Mouse (Mus musculus) right cerebral cortex, adult 2 months (tissue): Measurements from ENCODE around the gene Kcna5.

Source experiments
- DNase-seq, 2 experiments: peaks; one replicate each; pipeline ENCODE4 v3.0.0; 2021 to 2022; ENCODE audit warnings: low spot score in 2 of 2

Gene Kcna5

DNA sequence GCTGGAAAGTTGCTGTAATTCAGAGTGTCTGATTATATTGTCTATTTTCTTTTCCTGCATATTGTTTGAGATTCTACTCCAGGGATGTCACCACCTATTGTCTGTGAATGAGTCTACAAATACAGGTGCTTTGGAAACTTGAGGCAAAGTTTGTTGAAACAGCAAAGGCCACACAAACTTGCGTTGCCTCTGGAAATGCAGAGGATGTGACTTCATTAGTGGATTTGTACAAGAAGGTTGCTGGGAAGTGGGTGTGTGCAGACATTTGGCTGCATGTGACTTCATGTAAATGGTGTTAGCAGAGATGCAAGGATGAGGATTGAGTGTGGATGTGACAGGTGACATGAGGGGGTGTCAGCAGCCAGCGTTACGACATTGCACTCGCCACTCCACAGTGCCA, 1.7 kb upstream of the Kcna5 start:
- DNase-seq = no peak

DNA sequence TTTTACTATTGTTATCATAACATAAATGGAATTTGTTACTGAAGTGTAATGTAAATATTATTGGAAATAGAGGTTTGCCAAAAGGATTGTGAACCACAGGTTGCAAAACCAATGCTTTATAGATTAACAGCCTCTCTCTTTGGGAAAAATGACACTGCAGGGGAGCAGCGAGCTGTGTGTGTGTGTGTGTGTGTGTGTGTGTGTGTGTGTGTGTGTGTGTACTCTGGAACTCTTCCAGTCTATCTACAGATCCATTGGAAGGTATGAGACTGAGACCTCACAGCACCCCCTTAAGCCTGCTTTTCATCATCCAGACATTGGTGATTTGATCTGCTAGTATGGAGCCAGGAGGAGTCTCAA, 679 bp upstream of the Kcna5 start:
- DNase-seq = no peak

DNA sequence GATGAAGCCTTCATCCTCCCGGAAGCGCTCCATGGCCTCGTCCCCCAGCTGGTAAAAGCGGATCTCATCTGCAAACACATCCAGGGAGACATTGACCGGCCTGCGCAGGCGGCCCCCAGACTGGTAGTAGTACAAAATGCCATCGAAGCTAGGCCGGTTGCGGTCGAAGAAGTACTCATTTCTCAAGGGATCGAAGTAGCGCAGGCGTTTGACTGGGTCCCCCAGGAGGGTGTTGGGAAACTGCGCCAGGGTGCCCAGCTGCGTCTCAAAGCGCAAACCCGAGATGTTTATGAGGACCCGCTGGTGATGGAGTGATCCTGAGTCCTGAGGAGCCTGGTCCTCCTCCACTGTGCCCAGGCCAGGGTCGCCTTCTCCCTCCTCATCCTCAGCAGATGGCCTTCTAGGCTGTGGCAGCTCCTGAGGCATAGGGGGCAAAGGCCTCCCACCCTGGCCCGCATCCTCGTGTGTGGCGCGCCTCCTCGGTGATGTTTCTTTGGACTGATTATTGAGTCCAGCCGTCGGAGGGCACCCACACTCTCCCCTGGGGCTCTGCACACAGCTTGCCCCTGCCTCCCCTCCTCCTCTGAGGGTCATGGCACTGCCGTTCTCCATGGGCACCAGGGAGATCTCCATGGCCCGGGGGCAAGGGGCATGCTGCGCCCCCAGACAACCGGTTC, 543 bp downstream of the Kcna5 start:
- DNase-seq = no peak

DNA sequence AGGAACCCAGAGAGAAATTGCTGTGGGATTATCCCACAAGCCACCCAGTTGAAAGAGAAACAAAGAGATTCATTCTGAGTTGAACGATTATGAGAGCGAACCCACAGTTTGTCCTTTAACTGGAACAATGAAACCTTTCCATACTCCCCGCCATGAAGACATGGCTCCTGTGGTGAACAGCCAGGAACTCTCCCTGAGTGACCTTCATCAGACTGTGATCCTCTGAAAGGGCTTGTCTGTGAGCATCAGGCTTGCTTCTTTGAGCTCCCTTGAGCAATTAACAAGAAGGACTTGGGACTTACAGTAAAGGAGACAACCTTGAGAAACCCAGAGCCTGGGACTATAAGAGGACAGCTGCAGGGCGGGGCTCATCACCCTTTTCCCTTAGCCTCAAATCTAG, 3.9 kb downstream of the Kcna5 start:
- no peak for DNase-seq

DNA sequence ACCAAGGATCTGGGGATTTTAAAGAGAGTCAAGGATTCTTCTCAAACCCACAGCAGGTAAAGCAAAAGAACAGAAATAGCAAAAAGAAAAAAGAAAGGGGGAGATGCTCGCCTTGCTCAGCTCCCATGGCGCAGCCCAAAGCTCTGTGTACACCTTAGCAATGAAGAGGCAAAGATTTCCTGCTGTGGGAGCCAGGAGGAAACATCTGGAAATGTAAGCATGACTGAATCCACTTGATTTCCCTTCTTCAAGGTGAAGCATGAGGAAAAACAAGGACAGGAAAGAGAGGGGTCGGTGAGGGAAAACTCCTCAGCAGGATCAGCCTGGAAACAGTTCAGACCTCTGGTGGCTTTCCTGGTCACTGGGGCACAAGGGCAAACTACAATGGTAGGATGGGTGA, 5.2 kb downstream of the Kcna5 start:
- DNase-seq = no peak

DNA sequence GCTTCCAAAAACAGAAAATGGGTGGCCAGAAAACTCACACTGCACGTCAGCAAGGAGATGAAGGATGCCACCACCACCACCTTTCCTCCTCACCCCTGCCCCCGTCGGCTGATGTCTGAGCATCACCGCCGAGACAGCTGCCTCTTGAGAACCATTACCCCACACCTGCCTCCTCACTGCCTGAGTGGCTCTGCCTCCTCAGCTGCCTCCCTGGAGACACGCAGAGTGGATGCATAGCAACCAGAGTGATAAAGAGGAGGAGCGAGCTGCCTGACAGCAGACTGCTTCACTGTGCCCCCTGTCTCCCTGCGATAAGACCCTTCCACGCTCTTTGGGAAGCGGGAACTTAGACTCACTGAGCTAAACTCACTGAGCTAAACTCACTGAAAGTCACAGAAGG, 20.5 kb downstream of the Kcna5 start:
- DNase-seq = peak; percentile 62 to 75

DNA sequence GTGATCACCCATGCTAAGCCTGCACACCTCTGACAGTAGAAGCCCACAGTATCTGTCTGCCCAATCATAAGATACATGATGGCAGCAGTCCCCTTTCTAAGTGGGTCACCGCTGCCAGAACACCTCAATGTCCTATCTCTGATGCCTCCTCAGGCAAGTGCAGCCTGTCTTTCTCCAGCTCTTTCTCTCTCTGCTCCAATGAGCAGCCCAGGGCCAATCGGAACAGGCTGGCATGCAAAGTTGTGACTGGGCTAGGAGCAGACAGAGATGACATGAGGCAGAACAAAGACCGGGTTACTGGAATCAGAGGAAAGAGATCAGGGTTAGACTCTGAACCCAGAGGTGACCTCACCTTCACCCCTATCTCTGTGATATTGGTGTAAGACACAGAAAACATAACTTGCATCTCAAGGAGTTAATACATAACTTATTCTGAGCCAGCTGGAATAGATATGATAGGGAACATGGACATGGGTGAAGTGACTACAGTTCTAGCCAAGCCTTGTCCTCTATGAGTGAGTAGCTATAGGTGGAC, 21.4 kb downstream of the Kcna5 start:
- no peak for DNase-seq

DNA sequence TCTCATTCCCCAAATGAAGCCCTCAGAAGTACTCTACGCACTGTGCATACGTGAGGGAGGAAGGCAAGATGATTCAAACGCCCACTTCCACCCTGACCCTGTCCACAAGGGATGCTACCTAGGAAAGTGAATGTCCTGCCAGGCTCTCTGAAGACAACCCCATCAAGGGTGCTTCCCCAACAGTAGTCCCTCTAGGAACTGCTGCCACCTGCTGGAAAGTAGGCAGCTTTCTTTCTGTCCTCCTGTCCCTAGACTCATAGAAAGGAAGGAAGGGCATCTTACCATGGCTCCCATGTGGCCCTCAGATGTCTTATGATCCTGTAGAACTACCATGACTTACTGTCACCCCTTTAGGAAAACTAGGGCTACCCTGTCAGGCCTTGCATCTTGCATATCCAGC, 22.1 kb downstream of the Kcna5 start:
- no peak for DNase-seq

DNA sequence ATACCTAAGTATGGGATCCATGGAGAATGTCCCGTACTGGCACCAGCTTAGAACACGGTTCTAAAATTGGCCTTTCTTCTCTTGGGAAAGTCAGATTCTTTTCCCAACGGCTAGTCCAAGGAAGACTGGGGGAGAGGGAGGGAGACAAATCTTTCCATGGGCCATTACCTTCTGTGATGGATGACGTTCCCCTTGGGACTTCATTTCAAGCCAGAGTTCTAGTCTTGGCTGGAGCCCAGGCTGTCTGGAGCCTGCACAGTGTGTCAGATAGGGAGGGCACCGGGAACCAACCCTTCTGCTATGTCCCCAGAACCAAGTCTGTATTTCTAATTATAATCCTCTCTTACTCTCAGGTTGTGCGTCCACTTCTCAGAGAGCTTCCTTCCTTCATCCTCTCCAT, 26.5 kb downstream of the Kcna5 start:
- DNase-seq = no peak

DNA sequence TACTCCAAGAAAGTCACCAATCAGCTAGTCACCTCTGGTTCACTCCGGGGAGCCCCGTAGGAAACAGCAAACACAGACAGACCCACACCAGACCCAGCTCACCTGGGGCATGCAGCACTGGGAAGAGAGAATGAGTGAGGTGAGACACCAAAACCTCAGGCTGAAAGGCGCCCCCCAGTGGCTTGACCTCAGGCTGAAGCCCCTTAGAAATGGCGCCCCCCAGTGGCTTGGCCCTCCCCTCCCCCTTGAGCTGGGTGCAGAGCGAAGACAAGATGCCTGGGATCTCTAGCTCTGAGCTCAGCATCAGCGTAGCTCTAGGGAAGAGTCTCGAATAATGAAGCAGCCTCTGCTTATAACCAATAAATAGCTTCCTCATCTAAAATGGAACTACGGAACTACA, 31.3 kb downstream of the Kcna5 start:
- DNase-seq = no peak

DNA sequence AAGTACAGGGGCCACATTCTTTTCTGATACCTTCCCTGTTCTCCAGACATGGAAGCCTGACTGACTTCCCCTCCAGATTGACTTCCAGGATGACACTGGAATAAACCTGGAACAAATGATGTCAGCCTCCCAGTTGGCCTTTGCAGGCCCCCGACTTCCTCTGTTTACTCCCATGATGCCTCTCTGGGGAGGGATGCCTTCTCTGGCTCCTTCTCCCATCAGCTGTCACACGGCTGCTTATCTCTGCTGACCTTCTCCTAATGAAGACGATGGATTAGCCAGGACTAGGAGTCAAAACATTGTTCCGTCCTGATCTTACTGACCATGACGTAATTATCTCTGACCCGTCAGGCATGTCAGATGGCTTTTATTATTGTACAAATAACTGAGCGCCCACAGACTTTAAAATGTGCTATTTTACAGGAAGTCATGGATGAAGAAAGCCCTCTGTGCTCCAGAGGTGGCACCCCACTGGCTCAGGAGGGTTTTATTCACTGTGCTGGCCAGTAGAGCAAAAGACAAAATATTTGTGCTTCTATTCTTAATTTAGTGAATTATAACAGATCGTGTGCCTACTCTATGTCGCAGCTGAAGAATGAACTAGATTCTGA, 32.4 kb downstream of the Kcna5 start:
- no peak for DNase-seq

DNA sequence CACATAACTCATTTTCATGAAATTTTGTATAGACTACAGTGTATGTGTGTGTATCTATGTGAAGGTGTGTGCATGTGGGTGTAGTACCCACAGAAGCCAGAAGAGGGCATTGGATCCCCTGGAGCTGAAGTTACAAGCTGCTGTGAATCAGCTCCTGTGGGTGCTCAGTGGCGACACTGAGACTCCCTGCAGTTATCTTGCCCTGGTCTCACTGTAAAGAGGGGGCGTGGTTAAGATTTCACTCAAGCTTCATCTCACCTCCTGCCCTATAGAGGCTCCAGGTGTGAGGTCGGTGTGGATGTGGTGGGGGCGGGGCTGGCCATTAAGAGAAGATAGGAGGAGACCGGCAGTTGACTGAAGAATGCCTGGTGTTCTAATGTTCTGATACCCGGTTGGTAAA, 34.2 kb downstream of the Kcna5 start:
- no peak for DNase-seq

DNA sequence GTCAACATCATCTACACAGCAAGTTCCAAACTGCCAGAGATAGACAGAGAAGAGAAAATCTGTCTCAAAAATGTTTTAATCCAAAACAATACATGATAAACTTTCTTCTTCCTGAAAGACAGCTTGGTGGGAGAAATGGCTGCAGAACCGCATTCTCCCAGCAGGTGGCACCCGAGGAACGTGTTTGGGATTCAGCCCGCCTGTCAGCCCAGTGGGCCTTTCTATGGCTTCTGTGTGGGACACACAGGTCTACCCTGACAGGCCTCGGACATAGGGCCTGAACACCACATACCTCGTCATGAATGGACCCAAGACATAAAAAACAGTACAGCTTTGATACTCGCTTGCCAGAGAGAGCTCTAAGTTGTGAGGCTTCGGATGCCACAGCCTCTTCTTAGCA, 35.1 kb downstream of the Kcna5 start:
- DNase-seq = peak; percentile 90 to 91

DNA sequence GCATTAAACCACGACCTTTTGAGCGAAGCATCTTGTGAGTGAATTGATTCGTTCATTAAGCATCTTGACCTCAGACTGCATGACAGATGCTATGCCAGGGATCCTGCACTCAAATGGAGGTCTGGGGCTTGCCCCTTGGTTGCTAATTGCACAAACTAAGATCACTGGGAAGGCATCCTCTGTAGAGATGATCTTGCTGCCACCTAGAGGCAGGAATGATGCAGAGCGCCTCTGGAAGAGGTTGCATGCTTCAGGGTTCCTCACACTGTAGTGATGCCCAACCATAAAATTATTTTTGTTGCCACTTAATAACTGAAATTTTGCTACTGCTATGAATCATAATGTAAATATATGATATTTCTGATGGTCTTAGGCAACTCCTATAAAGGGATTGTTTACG, 37.3 kb downstream of the Kcna5 start:
- DNase-seq = peak; percentile 70 to 74

DNA sequence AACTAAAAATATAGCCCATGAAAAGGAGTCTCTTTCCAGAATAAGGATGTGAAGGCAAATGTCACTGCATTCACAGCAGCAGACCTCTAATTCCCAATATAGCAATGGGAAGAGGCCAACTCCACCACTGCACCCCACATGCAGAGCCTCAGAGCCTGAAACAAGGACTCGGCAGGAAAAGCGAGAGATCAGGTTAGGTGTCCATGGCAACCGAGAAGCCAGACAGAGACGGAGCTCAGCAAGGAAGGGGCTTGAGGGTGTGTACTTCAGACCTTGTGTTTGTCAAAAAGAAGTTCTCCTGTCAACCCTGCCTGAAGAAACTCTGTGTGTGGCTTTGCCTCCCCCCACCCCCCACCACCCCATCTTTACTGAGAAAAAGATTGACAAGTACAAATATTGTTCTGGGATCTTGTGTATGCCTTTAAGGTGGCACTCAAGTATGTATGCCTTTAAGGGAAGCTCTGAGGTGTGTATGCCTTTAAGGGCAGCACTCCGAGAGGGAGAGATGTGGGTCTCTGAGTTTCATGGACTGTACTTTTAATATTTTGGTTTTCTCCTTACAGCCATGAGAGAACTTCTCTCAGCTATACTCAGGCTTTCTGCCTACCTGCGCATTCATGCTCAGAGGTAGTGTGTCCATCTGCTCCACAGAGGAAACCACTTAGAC, 37.9 kb downstream of the Kcna5 start:
- DNase-seq = peak; percentile 11 to 26

DNA sequence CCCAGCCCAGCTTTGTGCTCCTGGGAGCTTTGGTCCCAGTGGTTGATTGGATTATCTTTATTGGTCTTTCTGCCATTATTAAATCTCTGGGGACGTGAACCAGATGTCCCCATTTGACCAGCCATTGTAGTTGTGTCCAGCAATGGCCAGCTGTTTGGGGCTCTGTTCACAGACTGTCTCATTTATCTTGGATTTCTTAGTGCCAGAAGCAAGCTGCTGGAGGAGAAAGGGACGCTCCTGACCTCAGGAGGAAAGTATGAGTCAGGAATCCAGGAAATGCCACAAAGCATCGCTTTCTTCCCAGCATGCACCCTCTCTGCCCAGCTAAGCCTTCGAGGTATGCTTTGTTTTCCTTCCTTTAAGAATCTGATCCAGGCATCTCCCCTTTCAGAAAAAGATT, 48.1 kb downstream of the Kcna5 start:
- DNase-seq = no peak

DNA sequence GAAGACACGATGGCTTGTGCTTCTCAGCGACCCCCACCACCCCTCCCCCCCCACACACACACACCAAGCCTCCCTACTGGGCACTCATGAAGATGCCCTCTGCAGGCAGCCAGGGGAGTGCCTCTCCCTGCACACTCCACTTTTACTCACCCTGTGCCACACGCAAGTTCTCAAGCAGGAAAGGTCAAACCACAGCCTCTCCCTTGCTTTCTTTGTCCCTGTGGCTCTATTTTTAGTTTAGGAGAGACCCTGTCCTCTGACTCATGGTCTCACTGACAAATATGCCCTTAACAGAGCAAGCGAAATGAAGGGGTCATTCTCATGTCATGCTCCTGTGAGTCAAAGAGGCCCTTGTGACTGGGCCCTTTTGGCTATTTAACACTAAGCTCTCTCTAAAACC, 50.3 kb downstream of the Kcna5 start:
- no peak for DNase-seq

DNA sequence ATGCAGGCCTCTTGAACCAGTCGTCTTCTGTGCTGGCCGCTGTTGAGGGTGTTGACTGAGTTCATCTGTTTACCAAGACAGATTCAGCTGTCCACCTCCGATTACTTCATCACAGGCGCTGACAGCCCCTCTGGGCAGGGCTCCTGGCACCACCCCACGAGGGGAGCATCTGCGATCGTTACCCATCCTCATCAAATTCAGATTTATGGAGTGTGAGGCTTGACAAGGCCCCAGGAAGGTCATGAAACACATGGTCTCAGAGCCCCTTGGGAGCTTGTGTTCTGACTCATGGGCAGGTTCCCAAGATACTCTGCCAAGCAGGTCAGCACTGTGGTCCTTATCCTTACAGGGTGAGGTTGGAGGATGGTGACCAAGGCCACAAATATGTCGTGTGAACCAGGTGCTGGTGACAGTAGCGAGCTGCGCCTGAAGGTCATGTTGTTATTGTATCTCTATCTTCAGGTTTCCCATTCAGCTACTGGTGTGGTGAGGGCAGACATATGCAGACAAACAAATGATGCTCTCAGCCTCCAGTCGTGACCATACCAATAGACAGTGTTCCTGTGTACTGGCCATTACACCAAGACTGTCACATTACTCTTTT, 51.8 kb downstream of the Kcna5 start:
- no peak for DNase-seq
